Mouse (Mus musculus) kidney, postnatal 0 days (tissue): ENCODE measurements around the gene Abcg5. TPM values are rescaled to one million over a fixed set of nuclear protein-coding genes. Genes with fewer than 3 reads are reported as not detected.

Experiments
- ATAC-seq: fragments of 200-750 bp; cut with Nextera tagmentation; replicated peaks from 2 replicates; pipeline ENCODE4 v1.8.0; 2017; ENCODE audit warnings: low read depth, moderate number of reproducible peaks, moderate TSS enrichment, moderate library complexity; ENCODE audit not compliant: low FRiP score
- DNase-seq: peaks from one replicate; pipeline ENCODE4 v3.0.0-alpha.2; 2016; ENCODE audit warnings: low spot score
- H3K27ac ChIP-seq: fragments of 300-500 bp; sonication (generic); 2 replicates; pipeline ENCODE4 v1.5.1; 2014; ENCODE audit warnings: mild to moderate bottlenecking
- H3K27me3 ChIP-seq: fragments of 300-500 bp; sonication (generic); 2 replicates; pipeline ENCODE4 v1.6.1; 2014; ENCODE audit warnings: low read length, mixed read lengths; ENCODE audit not compliant: insufficient read depth
- H3K36me3 ChIP-seq: fragments of 300-500 bp; sonication (generic); 2 replicates; pipeline ENCODE4 v1.6.1; 2014; ENCODE audit warnings: low read length, mixed read lengths; ENCODE audit not compliant: insufficient read depth
- H3K4me1 ChIP-seq: fragments of 300-500 bp; sonication (generic); replicated peaks from 2 replicates; pipeline ENCODE4 v1.6.1; 2014; ENCODE audit warnings: antibody characterized with exemption, low read length, mixed read lengths; ENCODE audit not compliant: insufficient read depth
- H3K4me2 ChIP-seq: fragments of 300-500 bp; sonication (generic); 2 replicates; pipeline ENCODE4 v1.6.1; 2014; ENCODE audit warnings: mild to moderate bottlenecking, low read length, moderate library complexity, mixed read lengths
- H3K4me3 ChIP-seq: fragments of 300-500 bp; sonication (generic); replicated peaks from 2 replicates; pipeline ENCODE4 v1.5.1; 2014; ENCODE audit warnings: low read depth, low read length
- H3K9ac ChIP-seq: fragments of 300-500 bp; sonication (generic); 2 replicates; pipeline ENCODE4 v1.6.1; 2014; ENCODE audit warnings: low read depth, low read length
- H3K9me3 ChIP-seq: fragments of 300-500 bp; sonication (generic); replicated peaks from 2 replicates; pipeline ENCODE4 v1.6.1; 2016; ENCODE audit warnings: low read length, inconsistent platforms, mixed read lengths
- CTCF ChIP-seq: IDR thresholded peaks from 2 replicates; pipeline ENCODE4 v1.5.1; 2016; ENCODE audit warnings: antibody characterized with exemption, low read depth, mild to moderate bottlenecking, moderate library complexity
- WGBS: fragments of 180-500 bp; shearing (Covaris S2); extraction: QIAGEN DNeasy Blood & Tissue Kit; methylation state at CpG from one replicate; pipeline ENCODE4 v1.1.7; 2014; 5-methylcytosine and 5-hydroxymethylcytosine counted together
- polyA plus RNA-seq: library from polyadenylated mRNA; unstranded; fragments of >200 nt; fragmentation: Nextera tagmentation; extraction: Ambion mirVana; gene quantifications from 2 replicates; pipeline ENCODE4 v1.2.1, GENCODE M21; 2015

Gene Abcg5
- polyA plus RNA-seq, 1 experiment from 2014 or later = 4.8 TPM

- 43% methylated on average over 9 of the region's 9 CpGs for WGBS
- DNase-seq (peak; percentile 62), ATAC-seq (no peak; the same call in 1 of the 2 replicates)
- no peak for TF ChIP-seq CTCF
- Histone ChIP-seq H3K9ac (no peak overlapping the region), H3K27me3 (no peaks in the 10 kb centered on the region), H3K4me1 (no peaks in the 10 kb centered on the region), H3K4me3 (no peak overlapping the region), H3K4me2 (no peak overlapping the region), H3K27ac (no peak overlapping the region), H3K9me3 (no peaks in the 10 kb centered on the region), H3K36me3 (peaks cover 28% of the 10 kb centered on the region; the same call in 1 of the 2 replicates)
Observed at GRCm38 (mm10) chr17:84724028-84724427, 41.2 kb upstream of the Abcg5 start.

GRCm38 (mm10) chr17:84719105-84719504, 36.3 kb upstream of the Abcg5 start:
- Histone ChIP-seq H3K4me3 (no peak overlapping the region), H3K4me2 (no peak overlapping the region), H3K36me3 (peaks cover 27% of the 10 kb centered on the region; the same call in 1 of the 2 replicates), H3K27ac (no peak overlapping the region), H3K4me1 (no peaks in the 10 kb centered on the region), H3K27me3 (no peaks in the 10 kb centered on the region), H3K9ac (no peak overlapping the region), H3K9me3 (no peaks in the 10 kb centered on the region)
- TF ChIP-seq CTCF = no peak
- DNase-seq (no peak), ATAC-seq (no peak)
- WGBS = 62% methylated on average over 3 of the region's 3 CpGs

- Histone ChIP-seq H3K36me3 (peaks cover 24% of the 10 kb centered on the region; the same call in 1 of the 2 replicates), H3K27me3 (no peaks in the 10 kb centered on the region), H3K4me3 (no peak overlapping the region), H3K9ac (no peak overlapping the region), H3K4me2 (no peak overlapping the region), H3K27ac (no peak overlapping the region), H3K4me1 (no peaks in the 10 kb centered on the region), H3K9me3 (no peaks in the 10 kb centered on the region)
- DNase-seq (no peak), ATAC-seq (no peak)
- 84% methylated on average over 5 of the region's 5 CpGs for WGBS
- TF ChIP-seq CTCF = no peak
Observed at GRCm38 (mm10) chr17:84717416-84717815, 34.6 kb upstream of the Abcg5 start.

GRCm38 (mm10) chr17:84716252-84716872, 33.6 kb upstream of the Abcg5 start:
- H3K4me2 ChIP-seq = no peak overlapping the region
- no peak overlapping the region for H3K9ac ChIP-seq
- peaks cover 19% of the 10 kb centered on the region; the same call in 1 of the 2 replicates for H3K36me3 ChIP-seq
- H3K4me1 ChIP-seq = no peaks in the 10 kb centered on the region
- no peaks in the 10 kb centered on the region for H3K9me3 ChIP-seq
- no peak overlapping the region for H3K27ac ChIP-seq
- no peak for ATAC-seq
- H3K4me3 ChIP-seq = no peak overlapping the region
- no peak for TF ChIP-seq CTCF
- DNase-seq = no peak
- WGBS = 81% methylated on average over 16 of the region's 16 CpGs
- no peaks in the 10 kb centered on the region for H3K27me3 ChIP-seq

- Histone ChIP-seq H3K4me3 (no peak overlapping the region), H3K27me3 (no peaks in the 10 kb centered on the region), H3K36me3 (peaks cover 19% of the 10 kb centered on the region; the same call in 1 of the 2 replicates), H3K9me3 (no peaks in the 10 kb centered on the region), H3K27ac (no peak overlapping the region), H3K4me1 (no peaks in the 10 kb centered on the region), H3K9ac (no peak overlapping the region), H3K4me2 (no peak overlapping the region)
- no peak for ATAC-seq
- TF ChIP-seq CTCF = no peak
- no peak for DNase-seq
- WGBS = 57% methylated on average over 4 of the region's 4 CpGs
Observed at GRCm38 (mm10) chr17:84714930-84715329, 32.1 kb upstream of the Abcg5 start.

GRCm38 (mm10) chr17:84713563-84714164, 30.9 kb upstream of the Abcg5 start:
- peaks cover 27% of the 10 kb centered on the region for H3K36me3 ChIP-seq
- H3K4me2 ChIP-seq = no peak overlapping the region
- no peaks in the 10 kb centered on the region for H3K4me1 ChIP-seq
- no peak overlapping the region for H3K4me3 ChIP-seq
- no peak overlapping the region for H3K9ac ChIP-seq
- no peak for DNase-seq
- TF ChIP-seq CTCF = no peak
- H3K9me3 ChIP-seq = no peaks in the 10 kb centered on the region
- 72% methylated on average over 18 of the region's 18 CpGs for WGBS
- ATAC-seq = no peak
- no peaks in the 10 kb centered on the region for H3K27me3 ChIP-seq
- H3K27ac ChIP-seq = no peak overlapping the region
